8 mouse cellular contexts compared by ENCODE assay signal in genomic region chr3:146945887-146946286, GRCm38 (mm10).
A peak's percentile ranks its signal among the peaks of the same experiment; 100 is the strongest.
DNase-seq lines count a peak whose midpoint lies in the region; ATAC-seq lines count a peak whose summit lies in the region.

No protein-coding gene starts in this region.

- intact Hi-C loops in left cerebral cortex, postnatal 4 days (cut with DNase I) = loop anchor here (10.0 kb wide), 3 partner anchors 151 to 751 kb away; no protein-coding TSS in a partner anchor

- peak overlapping the region; percentile 30 for H3K4me3 ChIP-seq in midbrain, embryonic 11.5 days (ENCODE audit: low read depth, low read length)

- H3K27me3 ChIP-seq in midbrain, embryonic 11.5 days (ENCODE audit: control insufficient read depth, insufficient read depth, low read length) = no peaks in the 10 kb centered on the region

- H3K9me3 ChIP-seq in midbrain, embryonic 11.5 days (ENCODE audit: control insufficient read depth, low read length) = no peaks in the 10 kb centered on the region

- no peaks in the 10 kb centered on the region for H3K36me3 ChIP-seq in midbrain, embryonic 11.5 days (ENCODE audit: control insufficient read depth, insufficient read depth, low read length)

- under 1% methylated on average over 13 of the region's 13 CpGs for WGBS in midbrain, embryonic 11.5 days

- no peak overlapping the region for H3K27ac ChIP-seq in midbrain, embryonic 11.5 days (ENCODE audit: low read depth, low read length)

- DNase-seq in 3134 (ENCODE audit: extremely low read depth, insufficient read length, low spot score) = peak; percentile 63
- DNase-seq in adrenal gland, adult 8-10 months = peak; percentile 27
- peak; percentile 74 for DNase-seq in embryo, embryonic 9.5 days (ENCODE audit: extremely low spot score)
- DNase-seq in heart, adult 11 months = peak; percentile 88
- peak; percentile 28 for DNase-seq in kidney, adult 11 months
- DNase-seq in left cerebral cortex, postnatal 4 days = peak; percentile 65
- peak; percentile 98 for DNase-seq in midbrain, embryonic 11.5 days (ENCODE audit: low spot score, missing footprints)
- DNase-seq in spleen, adult 12 weeks (ENCODE audit: low spot score) = peak; percentile 34

- peak overlapping the region; percentile 42 for H3K4me2 ChIP-seq in midbrain, embryonic 11.5 days

- no peaks in the 10 kb centered on the region for H3K4me1 ChIP-seq in midbrain, embryonic 11.5 days (ENCODE audit: control insufficient read depth, insufficient read depth, low read length)

- ATAC-seq in midbrain, embryonic 11.5 days (ENCODE audit: low FRiP score) = peak; percentile 68

- peak overlapping the region; percentile 48; the same call in 1 of the 2 replicates for H3K9ac ChIP-seq in midbrain, embryonic 11.5 days (ENCODE audit: low read length)

Comparison
In these comparisons a context has a peak if more than half of its experiments do, and no peak if none do; other contexts are left out.
1. DNase-seq: peak in every context shown above with its lines; median percentile 98 in midbrain, embryonic 11.5 days; 88 in heart, adult 11 months; 74 in embryo, embryonic 9.5 days; 65 in left cerebral cortex, postnatal 4 days; 63 in 3134; 34 in spleen, adult 12 weeks; 28 in kidney, adult 11 months; 27 in adrenal gland, adult 8-10 months.